Mouse (Mus musculus) spleen, postnatal 14 days (tissue): ENCODE measurements around the gene Atg2b.

Experiments used
- DNase-seq, 2 experiments: peaks; one replicate each; pipeline ENCODE4 v3.0.0; 2021 to 2022; ENCODE audit warnings: low spot score in 2 of 2

Atg2b gene

GRCm38 (mm10) chr12:105685001-105685691, at the start of gene Atg2b:
TSS of gene Atg2b (minus strand) at chr12:105685211.
- peak; percentile 88 to 95 for DNase-seq

- no peak for DNase-seq
These were observed 48.6 kb upstream of the Atg2b start for GRCm38 (mm10) chr12:105733370-105734159.

GRCm38 (mm10) chr12:105730851-105731460, 45.9 kb upstream of the Atg2b start:
- no peak for DNase-seq

- DNase-seq, result peak in 1 of 2 experiments; percentile 13
These were observed 43.0 kb upstream of the Atg2b start for GRCm38 (mm10) chr12:105727964-105728363.

- no peak for DNase-seq
These were observed 42.3 kb upstream of the Atg2b start for GRCm38 (mm10) chr12:105727268-105727667.

GRCm38 (mm10) chr12:105725736-105726135, 40.7 kb upstream of the Atg2b start:
- no peak for DNase-seq

- no peak for DNase-seq
These were observed 39.6 kb upstream of the Atg2b start for GRCm38 (mm10) chr12:105724616-105725015.

- DNase-seq, result no peak
These were observed 37.6 kb upstream of the Atg2b start for GRCm38 (mm10) chr12:105722657-105723056.

- no peak for DNase-seq
These were observed 36.6 kb upstream of the Atg2b start for GRCm38 (mm10) chr12:105721452-105722132.

GRCm38 (mm10) chr12:105720196-105720595, 35.2 kb upstream of the Atg2b start:
- DNase-seq, result no peak

GRCm38 (mm10) chr12:105718616-105719015, 33.6 kb upstream of the Atg2b start:
- peak in 1 of 2 experiments; percentile 17 for DNase-seq

- peak; percentile 71 to 74 for DNase-seq
These were observed 20.9 kb upstream of the Atg2b start, which contains the start of gene Ak7 for GRCm38 (mm10) chr12:105705799-105706487. TSS of gene Ak7 (plus strand) at chr12:105705976.

GRCm38 (mm10) chr12:105700433-105700832, 15.4 kb upstream of the Atg2b start:
- DNase-seq, result no peak

GRCm38 (mm10) chr12:105697104-105697780, 12.2 kb upstream of the Atg2b start:
- no peak for DNase-seq

- DNase-seq, result no peak
These were observed 10.8 kb upstream of the Atg2b start for GRCm38 (mm10) chr12:105695848-105696247.

- no peak for DNase-seq
These were observed 9.0 kb upstream of the Atg2b start for GRCm38 (mm10) chr12:105694021-105694420.

- DNase-seq, result no peak
These were observed 4.4 kb upstream of the Atg2b start for GRCm38 (mm10) chr12:105689435-105689834.

GRCm38 (mm10) chr12:105688546-105688945, 3.5 kb upstream of the Atg2b start:
- DNase-seq, result no peak

- DNase-seq, result no peak
These were observed 2.4 kb upstream of the Atg2b start for GRCm38 (mm10) chr12:105687416-105687815.

- no peak for DNase-seq
These were observed 1.8 kb upstream of the Atg2b start for GRCm38 (mm10) chr12:105686791-105687190.
